Mouse (Mus musculus) brain, embryonic 14.5 days (tissue): Measurements from ENCODE around the gene Acsbg1. TPM values are rescaled to one million over a fixed set of nuclear protein-coding genes. Genes with fewer than 3 reads are reported as not detected.
"Not testable (repeated sequence)": the region's sequence is repeated elsewhere in the genome, so short reads cannot be mapped to it uniquely, and the experiment has no call there.

Source experiments
- DNase-seq: peaks from one replicate; pipeline ENCODE4 v3.0.0-alpha.2; 2011; ENCODE audit warnings: low read depth
- CTCF ChIP-seq: fragments of 200-500 bp; IDR thresholded peaks from 2 replicates; pipeline ENCODE4 v1.5.1; 2012; ENCODE audit warnings: inconsistent platforms, mild to moderate bottlenecking, moderate library complexity, borderline replicate concordance; ENCODE audit not compliant: insufficient read depth, insufficient read length; ENCODE audit errors: extremely low read depth
- POLR2A ChIP-seq: fragments of 200-500 bp; IDR thresholded peaks from 2 replicates; pipeline ENCODE4 v1.6.1; 2012; ENCODE audit warnings: mild to moderate bottlenecking, inconsistent platforms, borderline replicate concordance; ENCODE audit not compliant: poor library complexity, insufficient read depth, insufficient read length, severe bottlenecking; ENCODE audit errors: extremely low read depth
- polyA plus RNA-seq: library from polyadenylated mRNA; depleted of rRNA; stranded (reverse); fragments of >200 nt; gene quantifications from 2 replicates; pipeline ENCODE4 v1.2.3, GENCODE M21; 2012; rRNA removed

Gene Acsbg1
- polyA plus RNA-seq, 1 experiment = 14.8 TPM

DNA sequence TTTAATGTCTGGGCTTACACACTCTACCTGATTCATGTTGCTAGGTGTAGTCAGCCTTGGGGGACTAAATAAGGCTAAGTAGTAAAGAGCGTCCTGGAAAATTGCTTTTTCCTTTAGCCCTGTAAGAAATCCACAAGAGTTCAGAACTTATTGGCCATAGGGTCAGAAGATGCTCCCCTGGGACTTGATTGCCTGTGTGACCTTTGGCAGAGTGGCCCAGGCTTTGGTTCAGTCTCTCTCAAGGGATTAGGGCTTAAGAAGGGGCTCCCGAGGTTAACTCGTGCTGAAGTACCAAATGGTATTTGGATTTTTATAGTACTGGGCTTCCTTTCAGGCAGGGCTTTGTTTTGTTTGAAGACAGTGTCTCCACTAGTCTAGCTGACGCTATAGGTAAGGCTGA lies 73.8 kb downstream of the Acsbg1 start:
- TF ChIP-seq POLR2A = no peak
- TF ChIP-seq CTCF = no peak
- no peak for DNase-seq

DNA sequence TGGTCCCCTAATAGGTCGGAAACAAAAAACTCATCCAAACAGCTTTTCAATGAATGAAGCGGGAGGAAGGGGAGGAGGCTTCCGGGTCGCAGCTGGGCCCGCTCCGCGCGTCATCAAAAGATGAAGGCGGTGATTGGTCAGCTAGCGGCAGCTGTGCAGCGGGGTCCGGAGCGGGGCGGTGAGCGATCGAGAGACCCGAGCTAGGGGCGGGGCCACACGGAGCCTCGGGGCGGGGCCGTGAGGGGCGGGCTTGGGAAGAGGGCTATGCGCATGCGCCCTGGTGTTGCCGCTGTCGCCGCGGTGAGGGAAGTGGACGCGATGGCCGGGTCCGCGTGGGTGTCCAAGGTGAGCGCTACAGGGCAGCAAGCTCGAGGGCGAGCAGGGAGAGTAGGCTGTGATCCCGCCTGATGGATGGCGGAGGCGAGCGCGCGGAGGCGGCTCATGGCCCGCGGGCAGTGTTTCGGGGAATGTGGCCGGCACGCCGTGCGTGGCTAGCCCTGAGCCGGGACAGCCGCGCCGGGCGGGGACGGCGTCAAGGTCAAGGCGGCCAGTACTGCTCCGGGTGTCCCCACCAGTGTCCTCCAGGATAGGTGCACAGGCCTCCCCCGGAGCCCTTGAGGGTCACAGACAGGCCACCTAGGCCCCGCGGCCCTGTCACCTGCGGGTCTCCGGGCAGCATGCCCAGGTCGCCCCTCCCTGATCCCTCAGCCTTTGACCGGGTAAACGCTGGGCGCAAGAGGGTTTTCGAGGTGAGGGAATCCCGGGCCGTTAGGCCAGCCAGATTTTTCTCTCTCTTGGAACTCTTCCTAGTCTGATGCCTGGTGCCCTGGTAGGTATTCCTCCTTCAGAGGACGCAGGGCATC lies 75.2 kb downstream of the Acsbg1 start, which contains the start of gene Idh3a:
Idh3a (plus strand) TSS at position 136 of the 863 bp plus-strand sequence.
- TF ChIP-seq POLR2A (peak; percentile 79; the same call in 1 of the 2 replicates), CTCF (no peak)
- peak; percentile 99 for DNase-seq

DNA sequence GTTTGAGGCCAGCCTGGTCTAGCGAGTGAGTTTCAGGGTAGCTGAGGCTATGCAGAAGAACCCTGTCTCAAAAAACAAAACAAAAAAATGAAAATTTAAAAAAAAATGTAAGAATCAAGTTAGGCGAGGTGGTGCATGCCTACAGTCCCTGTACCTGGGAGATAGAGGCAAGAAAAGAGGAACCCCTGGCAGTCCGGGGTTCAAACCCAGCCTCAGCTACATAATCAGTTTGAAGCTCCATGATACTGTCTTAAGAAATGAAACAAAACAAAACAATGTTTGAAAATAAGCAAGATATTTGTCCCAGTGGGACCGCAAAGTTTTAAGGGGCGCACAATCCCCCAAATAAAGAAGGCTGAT lies 75.9 kb downstream of the Acsbg1 start:
- TF ChIP-seq CTCF (no peak), POLR2A (no peak)
- no peak for DNase-seq

DNA sequence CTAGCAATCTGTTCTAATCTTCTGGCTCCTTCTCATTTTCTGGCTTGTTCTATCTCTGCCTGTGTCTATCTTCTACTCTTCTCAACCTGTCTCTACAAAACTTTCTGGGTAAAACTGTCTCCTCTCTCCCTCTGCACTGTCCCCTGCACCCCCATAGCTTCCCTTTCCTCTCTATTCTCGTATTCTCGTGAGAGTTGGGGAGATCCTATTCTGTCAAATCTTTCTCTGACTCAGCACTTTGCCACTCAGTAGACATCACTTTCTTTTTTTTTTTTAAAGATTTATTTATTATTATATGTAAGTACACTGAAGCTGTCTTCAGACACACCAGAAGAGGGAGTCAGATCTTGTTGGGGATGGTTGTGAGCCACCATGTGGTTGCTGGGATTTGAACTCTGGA lies 77.5 kb downstream of the Acsbg1 start:
- DNase-seq = not testable (repeated sequence)

DNA sequence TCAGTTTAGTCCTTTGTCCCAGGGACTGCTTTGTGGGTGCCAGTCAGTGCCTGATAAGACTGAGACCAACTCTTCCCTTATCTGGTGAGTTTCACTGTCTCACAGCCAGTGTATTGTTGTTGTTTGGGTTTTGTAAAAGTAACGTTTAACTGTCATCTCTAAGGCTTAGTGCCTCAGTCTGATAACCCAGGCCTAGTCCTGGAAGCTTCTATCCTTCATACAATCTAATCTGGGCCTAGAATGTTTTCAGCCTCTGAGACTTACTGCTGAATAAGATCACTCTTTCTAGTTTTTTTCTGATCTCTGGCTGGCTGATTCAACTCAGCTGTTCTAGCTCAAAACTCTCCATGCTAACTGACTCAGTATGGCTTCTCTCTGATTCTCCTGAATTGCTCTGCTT lies 78.0 kb downstream of the Acsbg1 start:
- no peak for DNase-seq
- no peak for TF ChIP-seq CTCF
- TF ChIP-seq POLR2A = no peak

DNA sequence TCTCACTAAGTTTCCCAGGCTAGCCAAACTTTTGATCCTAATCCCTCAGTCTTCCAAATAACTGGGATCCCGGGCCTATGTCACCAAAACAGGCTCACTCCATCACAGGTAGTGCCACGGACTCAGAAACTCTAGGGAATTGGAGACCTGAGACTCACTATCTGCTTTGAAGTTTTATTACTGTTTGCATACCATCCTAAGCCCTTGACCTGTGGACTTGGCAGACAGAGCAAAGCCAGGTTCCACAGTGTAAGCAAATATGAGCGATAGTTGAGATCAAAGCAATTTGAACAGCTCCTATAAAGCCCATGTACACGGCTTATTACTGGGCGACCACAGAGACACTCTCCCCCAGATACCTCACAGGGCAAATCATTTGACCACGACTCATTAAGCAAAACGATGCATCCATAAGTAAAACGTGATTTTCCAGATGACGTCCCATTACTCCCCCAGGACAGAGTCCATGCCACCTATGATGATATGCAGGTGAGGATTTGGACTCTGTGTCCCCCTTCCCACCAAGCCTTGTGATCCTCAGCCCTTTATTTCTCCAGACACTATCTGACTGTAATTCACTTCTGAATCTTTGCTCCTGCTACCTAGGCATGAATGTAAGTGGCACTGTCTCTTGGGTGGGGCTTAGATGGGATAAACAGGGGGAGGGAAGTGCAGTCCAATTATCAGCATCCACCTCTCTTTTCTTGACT lies 90.4 kb downstream of the Acsbg1 start:
- DNase-seq = no peak
- TF ChIP-seq CTCF = no peak
- no peak for TF ChIP-seq POLR2A

DNA sequence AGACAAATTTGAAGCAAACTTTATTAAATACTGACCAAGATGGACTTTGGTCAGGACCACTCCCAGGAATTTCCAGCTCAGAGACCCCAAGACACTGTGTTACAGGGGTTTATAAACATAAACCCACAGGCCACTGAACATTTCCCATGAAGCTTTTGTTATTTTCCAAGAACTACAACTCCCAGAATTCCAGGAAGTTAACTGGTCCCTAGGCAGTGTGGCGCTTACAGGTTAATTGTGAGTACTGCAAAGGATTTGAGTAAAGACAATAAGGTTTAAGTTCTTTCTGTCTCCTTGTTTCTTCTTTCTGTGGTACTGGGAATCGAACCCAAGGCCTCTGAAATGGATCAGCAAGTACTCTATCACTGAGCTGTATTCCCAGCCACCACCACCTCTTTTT lies 92.9 kb downstream of the Acsbg1 start:
- TF ChIP-seq POLR2A = no peak
- TF ChIP-seq CTCF = no peak
- peak; percentile 67 for DNase-seq

DNA sequence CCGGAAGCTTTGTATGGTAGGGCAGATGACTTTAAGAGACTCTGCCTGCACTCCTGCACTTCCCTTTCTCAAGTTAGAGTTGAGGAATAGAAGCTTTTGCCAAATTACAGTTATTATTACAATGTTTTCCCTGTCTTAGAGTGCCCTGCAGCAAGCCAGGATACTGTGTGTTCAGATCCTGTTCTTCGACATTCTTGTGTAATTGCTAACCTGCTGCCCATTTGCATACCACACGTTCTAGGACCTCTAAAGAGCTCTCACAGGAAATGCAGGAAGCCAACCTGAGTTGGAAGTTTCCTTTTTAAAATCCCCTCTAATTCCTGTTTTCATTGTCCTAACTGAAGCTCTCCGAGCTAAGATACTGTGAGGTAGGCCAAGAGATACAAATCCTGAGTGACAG lies 94.7 kb downstream of the Acsbg1 start:
- no peak for DNase-seq
- TF ChIP-seq POLR2A = no peak
- TF ChIP-seq CTCF = no peak

DNA sequence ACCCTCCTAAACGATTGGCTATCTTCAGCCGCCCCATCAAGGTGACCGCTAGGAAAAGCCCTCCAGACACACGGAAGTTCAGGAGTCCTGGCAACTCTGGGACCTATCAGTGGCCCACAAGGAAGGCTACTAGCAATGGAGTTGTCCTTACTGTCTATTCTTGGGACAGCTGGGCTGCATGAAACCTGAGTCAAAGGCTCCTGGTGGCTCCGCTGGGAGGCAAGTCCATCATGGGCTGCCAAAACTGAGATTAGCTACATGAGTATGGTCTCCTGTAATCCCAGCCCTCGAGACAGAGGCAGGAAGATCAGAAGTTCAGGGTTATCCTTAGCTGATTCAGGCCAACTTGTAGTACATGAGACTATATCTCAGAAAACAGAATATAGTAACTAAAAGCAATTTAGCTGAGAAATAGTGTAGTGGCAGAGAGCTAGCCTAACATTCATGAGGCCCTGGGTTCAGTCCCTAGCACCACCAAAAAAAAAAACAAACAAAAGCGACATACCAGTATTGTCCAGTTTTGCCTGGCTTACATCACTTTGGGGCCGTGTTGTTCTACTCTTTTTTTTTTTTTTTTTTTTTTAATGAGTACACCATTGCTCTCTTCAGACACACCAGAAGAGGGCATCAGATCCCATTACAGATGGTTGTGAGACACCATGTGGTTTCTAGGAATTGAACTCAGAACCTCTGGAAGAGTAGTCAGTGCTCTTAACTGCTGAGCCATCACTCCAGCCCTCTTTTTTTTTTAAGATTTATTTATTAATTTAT lies 100.7 kb downstream of the Acsbg1 start:
- TF ChIP-seq POLR2A (no peak), CTCF (no peak)
- no peak for DNase-seq

DNA sequence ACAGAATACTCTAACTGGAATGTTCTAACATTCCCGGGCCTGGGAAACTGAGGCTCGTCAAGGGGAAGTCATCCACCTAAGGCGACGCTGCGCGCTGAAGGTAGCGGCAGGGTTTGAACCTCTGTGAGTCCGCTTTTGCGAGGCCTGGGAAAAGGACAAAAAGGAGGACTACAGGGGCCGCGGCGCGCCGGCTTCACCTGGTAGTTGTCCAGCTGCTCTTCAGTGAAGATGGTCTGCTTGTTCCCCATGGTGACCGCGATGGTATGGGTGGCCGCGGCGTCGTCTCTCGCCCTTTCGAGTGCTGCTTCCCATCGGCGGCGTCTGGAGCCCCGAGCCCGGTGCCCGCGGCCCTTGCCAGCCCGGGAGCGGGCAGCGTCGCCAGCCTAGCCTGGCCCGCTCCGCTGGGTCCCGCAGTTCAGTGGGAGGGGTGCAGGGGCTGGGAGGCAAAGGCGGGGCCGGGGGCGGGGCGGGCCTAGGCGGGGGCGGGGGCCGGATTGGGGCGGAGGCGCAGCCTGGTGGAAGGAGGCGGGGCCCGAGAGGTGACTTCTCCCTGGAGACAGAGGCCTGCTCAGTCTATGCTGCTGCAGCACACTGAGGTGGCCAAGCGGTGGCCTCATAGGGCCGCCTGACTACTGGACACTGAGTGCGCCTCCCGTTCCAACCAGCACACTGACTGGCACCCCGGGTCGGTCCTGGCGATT lies 101.7 kb downstream of the Acsbg1 start, which contains the start of gene Cib2:
Cib2 (minus strand) TSS at position 448 of the 701 bp plus-strand sequence.
- peak; percentile 30; the same call in 1 of the 2 replicates for TF ChIP-seq CTCF
- peak; percentile 39; the same call in 1 of the 2 replicates for TF ChIP-seq POLR2A
- peak; percentile 89 for DNase-seq

DNA sequence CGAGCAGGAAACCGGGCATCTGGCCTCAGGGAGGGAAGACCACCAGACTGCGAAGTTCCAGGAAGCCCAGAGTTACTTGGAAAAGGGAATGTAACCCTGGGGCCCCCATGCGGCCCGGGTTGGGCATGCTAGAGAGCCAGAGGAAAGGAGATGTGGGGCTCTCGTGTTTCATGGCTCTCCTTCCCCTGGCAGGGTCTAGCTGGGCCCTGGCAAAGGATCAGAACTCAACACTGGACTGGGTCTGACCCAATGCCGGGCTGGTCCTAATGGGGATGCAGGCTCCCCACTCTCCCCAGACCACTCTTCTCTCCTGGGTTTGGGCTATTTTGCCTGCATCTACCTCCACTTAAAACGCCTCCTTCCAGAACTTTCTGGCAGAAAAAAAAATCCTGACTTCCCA lies 102.9 kb downstream of the Acsbg1 start:
- DNase-seq = no peak
- TF ChIP-seq POLR2A (no peak), CTCF (no peak)

DNA sequence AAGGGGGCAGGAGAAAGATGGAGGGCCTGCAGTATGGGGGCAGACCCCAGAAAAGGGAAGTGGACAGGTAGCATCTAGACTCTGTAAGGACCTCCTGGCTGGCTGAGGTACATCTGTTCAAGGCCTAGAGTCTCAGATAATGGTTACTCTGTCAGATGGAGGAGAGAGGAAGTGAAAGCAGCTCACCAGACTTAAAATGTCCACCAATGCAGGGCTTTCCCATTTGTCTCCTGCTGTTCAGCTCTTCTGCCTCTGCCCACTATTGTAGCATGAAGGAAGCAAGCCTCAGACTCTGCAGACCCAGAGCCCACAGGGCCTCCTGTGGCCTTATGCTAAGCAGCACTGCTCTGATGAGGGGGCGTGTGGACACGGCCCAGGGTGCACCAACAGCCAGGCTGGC lies 106.6 kb downstream of the Acsbg1 start:
- no peak for DNase-seq
- TF ChIP-seq CTCF (no peak), POLR2A (no peak)

Other genes with a start within 250 kb of the Acsbg1 start
- 52.9 and 60.4 TPM in 2 replicates for gene Dmxl2, start 160.2 kb downstream of the Acsbg1 start, polyA plus RNA-seq
- gene Sh2d7, start 122.9 kb downstream of the Acsbg1 start, polyA plus RNA-seq = 0.11 and 0.19 TPM in 2 replicates
- 24.7 and 28.2 TPM in 2 replicates for gene Cib2, start 101.7 kb downstream of the Acsbg1 start, polyA plus RNA-seq
- gene Idh3a, start 75.5 kb downstream of the Acsbg1 start, polyA plus RNA-seq = 75.5 and 82.6 TPM in 2 replicates
- gene Dnaja4, start 37.0 kb upstream of the Acsbg1 start, polyA plus RNA-seq = 6.3 and 7.3 TPM in 2 replicates
- gene Wdr61, start 72.6 kb upstream of the Acsbg1 start, polyA plus RNA-seq = 65.1 and 90.8 TPM in 2 replicates
- gene Crabp1, start 102.9 kb upstream of the Acsbg1 start, polyA plus RNA-seq = 112 and 168 TPM in 2 replicates
- 56.2 and 56.4 TPM in 2 replicates for gene Ireb2, start 201.9 kb upstream of the Acsbg1 start, polyA plus RNA-seq